Comparison of ENCODE assay signal across 18 mouse cellular contexts in genomic region chr17:58918539-58918938, GRCm38 (mm10).
DNase-seq lines count a peak whose midpoint lies in the region; ATAC-seq and TF ChIP-seq lines count a peak whose summit lies in the region.
"Had no signal": no experiment of that assay in that cellular context is flagged by ENCODE, and none has a peak within 500 bp of the region (broad histone marks: within the 10 kb centered on the region; RNA-seq: fewer than 3 reads in every experiment).

No protein-coding gene starts in this region.

- no peak overlapping the region for H3K4me2 ChIP-seq in forebrain, embryonic 11.5 days (ENCODE audit: low read depth, low read length, severe bottlenecking)
- no peak overlapping the region for H3K4me2 ChIP-seq in forebrain, embryonic 14.5 days (ENCODE audit: low read length)
- H3K4me2 ChIP-seq in forebrain, postnatal 0 days (ENCODE audit: low read depth): no peak overlapping the region
- no peak overlapping the region for H3K4me2 ChIP-seq in kidney, postnatal 0 days (ENCODE audit: low read length)
- no peak overlapping the region for H3K4me2 ChIP-seq in midbrain, embryonic 15.5 days
- H3K4me2 ChIP-seq in midbrain, embryonic 13.5 days (replicated peaks): no peak overlapping the region

- 0 out of 2 replicates have a peak overlapping the region, but pooled peaks have one; percentile 1 for H3K9ac ChIP-seq in forebrain, embryonic 11.5 days (ENCODE audit: low read length)
- H3K9ac ChIP-seq in forebrain, embryonic 14.5 days (ENCODE audit: low read length): no peak overlapping the region
- H3K9ac ChIP-seq in forebrain, postnatal 0 days: no peak overlapping the region
- no peak overlapping the region for H3K9ac ChIP-seq in kidney, postnatal 0 days (ENCODE audit: low read depth, low read length)
- no peak overlapping the region for H3K9ac ChIP-seq in midbrain, embryonic 15.5 days
- no peak overlapping the region for H3K9ac ChIP-seq in midbrain, embryonic 13.5 days (replicated peaks)
- H3K9ac ChIP-seq: embryonic facial prominence, embryonic 13.5 days; hindbrain, embryonic 13.5 days had no signal

- H3K36me3 ChIP-seq in forebrain, embryonic 11.5 days (ENCODE audit: control insufficient read depth, insufficient read depth, low read length): no peaks in the 10 kb centered on the region
- no peaks in the 10 kb centered on the region; the same call in 1 of the 2 replicates for H3K36me3 ChIP-seq in forebrain, embryonic 10.5 days (replicated peaks)
- H3K36me3 ChIP-seq in forebrain, embryonic 14.5 days (ENCODE audit: control insufficient read depth, insufficient read depth, low read length): no peaks in the 10 kb centered on the region
- H3K36me3 ChIP-seq in forebrain, postnatal 0 days (ENCODE audit: insufficient read depth): no peaks in the 10 kb centered on the region
- no peaks in the 10 kb centered on the region for H3K36me3 ChIP-seq in kidney, postnatal 0 days (ENCODE audit: insufficient read depth, low read length)
- no peaks in the 10 kb centered on the region for H3K36me3 ChIP-seq in midbrain, embryonic 15.5 days (replicated peaks)
- H3K36me3 ChIP-seq in midbrain, embryonic 13.5 days: no peaks in the 10 kb centered on the region
- H3K36me3 ChIP-seq: embryonic facial prominence, embryonic 13.5 days; G1E; hindbrain, embryonic 13.5 days had no signal

- no peak for TF ChIP-seq CTCF in forebrain, postnatal 0 days (IDR thresholded peaks at IDR 0.05; ENCODE audit: low read depth)
- TF ChIP-seq CTCF in kidney, postnatal 0 days (IDR thresholded peaks at IDR 0.05; ENCODE audit: low read depth): no peak

- WGBS in forebrain, embryonic 11.5 days: 86% methylated on average over 3 of the region's 3 CpGs
- 88% methylated on average over 3 of the region's 3 CpGs for WGBS in forebrain, embryonic 10.5 days
- WGBS in forebrain, embryonic 14.5 days: 82% methylated on average over 3 of the region's 3 CpGs
- WGBS in forebrain, postnatal 0 days: 79% methylated on average over 3 of the region's 3 CpGs
- WGBS in kidney, postnatal 0 days: 85% methylated on average over 3 of the region's 3 CpGs
- WGBS in midbrain, embryonic 15.5 days: 88% methylated on average over 3 of the region's 3 CpGs
- WGBS in midbrain, embryonic 13.5 days: 82% methylated on average over 3 of the region's 3 CpGs

- no peak for ATAC-seq in forebrain, embryonic 11.5 days (replicated peaks; ENCODE audit: low FRiP score)
- peak; percentile 3; the same call in 1 of the 2 replicates for ATAC-seq in forebrain, embryonic 14.5 days
- ATAC-seq in forebrain, postnatal 0 days: no peak
- peak; percentile 29 for ATAC-seq in kidney, postnatal 0 days (replicated peaks; ENCODE audit: low FRiP score, low read depth)
- peak; percentile 50; the same call in 1 of the 2 replicates for ATAC-seq in midbrain, embryonic 15.5 days (replicated peaks)
- ATAC-seq in midbrain, embryonic 13.5 days: no peak
- ATAC-seq: inflammation-experienced regulatory T-cells, adult 6 months had no signal

- no peak overlapping the region for H3K4me3 ChIP-seq in forebrain, embryonic 11.5 days (ENCODE audit: low read depth, low read length)
- no peak overlapping the region for H3K4me3 ChIP-seq in forebrain, embryonic 10.5 days
- H3K4me3 ChIP-seq in forebrain, embryonic 14.5 days (ENCODE audit: low read depth, low read length): no peak overlapping the region
- H3K4me3 ChIP-seq in forebrain, postnatal 0 days (ENCODE audit: low read depth, low read length): no peak overlapping the region
- no peak overlapping the region for H3K4me3 ChIP-seq in kidney, postnatal 0 days (replicated peaks; ENCODE audit: low read depth, low read length)
- H3K4me3 ChIP-seq in midbrain, embryonic 15.5 days: no peak overlapping the region
- no peak overlapping the region for H3K4me3 ChIP-seq in midbrain, embryonic 13.5 days (replicated peaks)
- H3K4me3 ChIP-seq: erythroblast, embryonic 14.5 days; gastrocnemius, adult 2 months; hindbrain, embryonic 13.5 days had no signal

- no peaks in the 10 kb centered on the region for H3K27me3 ChIP-seq in forebrain, embryonic 11.5 days (ENCODE audit: control insufficient read depth, insufficient read depth, low read length)
- no peaks in the 10 kb centered on the region for H3K27me3 ChIP-seq in forebrain, embryonic 10.5 days (ENCODE audit: poor library complexity, severe bottlenecking)
- H3K27me3 ChIP-seq in forebrain, embryonic 14.5 days (replicated peaks; ENCODE audit: control insufficient read depth, insufficient read depth, low read length): no peaks in the 10 kb centered on the region
- no peaks in the 10 kb centered on the region for H3K27me3 ChIP-seq in forebrain, postnatal 0 days (ENCODE audit: insufficient read depth, low read length)
- H3K27me3 ChIP-seq in kidney, postnatal 0 days (ENCODE audit: insufficient read depth, low read length): no peaks in the 10 kb centered on the region
- no peaks in the 10 kb centered on the region for H3K27me3 ChIP-seq in midbrain, embryonic 15.5 days (replicated peaks)
- no peaks in the 10 kb centered on the region for H3K27me3 ChIP-seq in midbrain, embryonic 13.5 days
- H3K27me3 ChIP-seq: CH12.LX; embryonic facial prominence, embryonic 13.5 days; hindbrain, embryonic 13.5 days had no signal

- no peaks in the 10 kb centered on the region for H3K9me3 ChIP-seq in forebrain, embryonic 11.5 days (ENCODE audit: control insufficient read depth, low read length)
- H3K9me3 ChIP-seq in forebrain, embryonic 10.5 days: no peaks in the 10 kb centered on the region
- H3K9me3 ChIP-seq in forebrain, embryonic 14.5 days (replicated peaks; ENCODE audit: control insufficient read depth, low read length): no peaks in the 10 kb centered on the region
- no peaks in the 10 kb centered on the region for H3K9me3 ChIP-seq in forebrain, postnatal 0 days (ENCODE audit: low read length)
- H3K9me3 ChIP-seq in kidney, postnatal 0 days (replicated peaks; ENCODE audit: low read length): no peaks in the 10 kb centered on the region
- H3K9me3 ChIP-seq in midbrain, embryonic 15.5 days: no peaks in the 10 kb centered on the region
- no peaks in the 10 kb centered on the region for H3K9me3 ChIP-seq in midbrain, embryonic 13.5 days
- H3K9me3 ChIP-seq: embryonic facial prominence, embryonic 13.5 days; hindbrain, embryonic 13.5 days had no signal

- H3K27ac ChIP-seq in forebrain, embryonic 11.5 days (ENCODE audit: low read depth, low read length): no peak overlapping the region
- no peak overlapping the region; the same call in 1 of the 2 replicates for H3K27ac ChIP-seq in forebrain, embryonic 10.5 days
- H3K27ac ChIP-seq in forebrain, embryonic 14.5 days (ENCODE audit: low read depth, low read length): no peak overlapping the region
- H3K27ac ChIP-seq in forebrain, postnatal 0 days (ENCODE audit: low read depth, low read length): no peak overlapping the region
- no peak overlapping the region for H3K27ac ChIP-seq in kidney, postnatal 0 days
- H3K27ac ChIP-seq in midbrain, embryonic 15.5 days: no peak overlapping the region
- H3K27ac ChIP-seq in midbrain, embryonic 13.5 days: no peak overlapping the region
- H3K27ac ChIP-seq: embryonic facial prominence, embryonic 13.5 days; gastrocnemius, adult 2 months; hindbrain, embryonic 13.5 days; hindbrain, postnatal 0 days had no signal

- DNase-seq in forebrain, embryonic 11.5 days (ENCODE audit: low spot score): no peak
- no peak for DNase-seq in forebrain, embryonic 10.5 days (ENCODE audit: extremely low spot score, low spot score)
- no peak for DNase-seq in forebrain, embryonic 14.5 days (ENCODE audit: low spot score)
- DNase-seq in forebrain, postnatal 0 days: no peak
- DNase-seq in kidney, postnatal 0 days (ENCODE audit: low spot score): no peak
- no peak for DNase-seq in kidney, postnatal 14 days
- DNase-seq: B cell, adult 2 months; cerebellum, adult 9-10 months; gastrocnemius, adult 2 months had no signal

- no peaks in the 10 kb centered on the region; the same call in 1 of the 2 replicates for H3K4me1 ChIP-seq in forebrain, embryonic 11.5 days (replicated peaks; ENCODE audit: control insufficient read depth, insufficient read depth, low read length)
- H3K4me1 ChIP-seq in forebrain, embryonic 10.5 days: peaks cover 19% of the 10 kb centered on the region
- H3K4me1 ChIP-seq in forebrain, embryonic 14.5 days (ENCODE audit: control insufficient read depth, insufficient read depth, low read length): no peaks in the 10 kb centered on the region
- no peaks in the 10 kb centered on the region for H3K4me1 ChIP-seq in forebrain, postnatal 0 days (ENCODE audit: insufficient read depth)
- H3K4me1 ChIP-seq in kidney, postnatal 0 days (replicated peaks; ENCODE audit: insufficient read depth, low read length): 0 out of 2 replicates have a peak, but pooled peaks cover 1% of the 10 kb centered on the region
- peaks cover 2% of the 10 kb centered on the region; the same call in 1 of the 2 replicates for H3K4me1 ChIP-seq in midbrain, embryonic 15.5 days
- peaks cover 9% of the 10 kb centered on the region for H3K4me1 ChIP-seq in midbrain, embryonic 13.5 days (replicated peaks)
- H3K4me1 ChIP-seq: embryonic facial prominence, embryonic 13.5 days had no signal

Comparison
In these comparisons a context has a peak if more than half of its experiments do, and no peak if none do; other contexts are left out.
1. ATAC-seq: peak in forebrain, embryonic 14.5 days (single experiment), kidney, postnatal 0 days (single experiment) and midbrain, embryonic 15.5 days (single experiment); none in forebrain, embryonic 11.5 days (single experiment), forebrain, postnatal 0 days (single experiment) and midbrain, embryonic 13.5 days (single experiment).